Mouse (Mus musculus) kidney, embryonic 16.5 days (tissue): Measurements from ENCODE around the gene C1d. TPM values are rescaled to one million over a fixed set of nuclear protein-coding genes. Genes with fewer than 3 reads are reported as not detected.
"Not testable (repeated sequence)": the region's sequence is repeated elsewhere in the genome, so short reads cannot be mapped to it uniquely, and the experiment has no call there.

Source experiments
- ATAC-seq: fragments of 200-750 bp; cut with Nextera tagmentation; 2 replicates; pipeline ENCODE4 v1.8.0; 2017; ENCODE audit warnings: moderate TSS enrichment; ENCODE audit not compliant: low FRiP score, low TSS enrichment
- H3K27ac ChIP-seq: fragments of 300-500 bp; sonication (generic); 2 replicates; pipeline ENCODE4 v1.5.1; 2014; ENCODE audit warnings: low read length
- H3K27me3 ChIP-seq: fragments of 300-500 bp; sonication (generic); 2 replicates; pipeline ENCODE4 v1.6.1; 2014; ENCODE audit warnings: low read length, control low read depth, mixed read lengths; ENCODE audit not compliant: insufficient read depth
- H3K36me3 ChIP-seq: fragments of 300-500 bp; sonication (generic); 2 replicates; pipeline ENCODE4 v1.6.1; 2014; ENCODE audit warnings: low read length, control low read depth, mixed read lengths; ENCODE audit not compliant: insufficient read depth
- H3K4me1 ChIP-seq: fragments of 300-500 bp; sonication (generic); 2 replicates; pipeline ENCODE4 v1.6.1; 2014; ENCODE audit warnings: low read length, control low read depth, mixed read lengths; ENCODE audit not compliant: insufficient read depth
- H3K4me2 ChIP-seq: fragments of 300-500 bp; sonication (generic); replicated peaks from 2 replicates; pipeline ENCODE4 v1.6.1; 2014; ENCODE audit warnings: low read depth, low read length
- H3K4me3 ChIP-seq: fragments of 300-500 bp; sonication (generic); 2 replicates; pipeline ENCODE4 v1.5.1; 2014; ENCODE audit warnings: mild to moderate bottlenecking, low read length
- H3K9ac ChIP-seq: fragments of 300-500 bp; sonication (generic); replicated peaks from 2 replicates; pipeline ENCODE4 v1.6.1; 2014; ENCODE audit warnings: low read length
- H3K9me3 ChIP-seq: fragments of 300-500 bp; sonication (generic); 2 replicates; pipeline ENCODE4 v1.6.1; 2016; ENCODE audit warnings: low read length, control low read depth
- WGBS: fragments of 180-500 bp; shearing (Covaris S2); extraction: QIAGEN DNeasy Blood & Tissue Kit; methylation state at CpG from one replicate; pipeline ENCODE4 v1.1.7; 2014; 5-methylcytosine and 5-hydroxymethylcytosine counted together
- polyA plus RNA-seq: library from polyadenylated mRNA; unstranded; fragments of >200 nt; fragmentation: Nextera tagmentation; extraction: Ambion mirVana; gene quantifications from 2 replicates; pipeline ENCODE4 v1.2.1, GENCODE M21; 2015

C1d gene
- polyA plus RNA-seq: 90.2 and 98.0 TPM in 2 replicates

DNA sequence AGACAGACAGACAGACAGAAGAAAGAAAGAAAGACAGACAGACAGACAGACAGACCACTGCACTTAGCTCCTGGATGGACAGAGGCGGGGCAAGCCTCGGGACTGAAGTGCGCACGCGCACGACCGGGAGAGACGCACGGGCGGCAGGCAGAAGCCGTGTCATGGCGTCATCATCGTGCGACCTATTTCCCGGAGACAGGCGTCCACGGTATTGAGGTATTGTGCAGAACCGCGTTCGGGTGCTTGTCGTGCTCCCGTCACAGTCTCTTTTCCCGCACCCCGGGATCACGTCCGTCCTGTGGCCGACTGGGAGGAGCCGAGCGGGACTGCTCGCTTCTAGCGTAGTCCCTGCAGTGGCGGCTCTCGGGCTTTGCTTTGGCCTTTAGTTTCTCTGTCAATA lies at the start of gene C1d:
Gene C1d, plus strand, starts transcription at position 137 of the 400 bp plus-strand sequence.
- Histone ChIP-seq H3K4me2 (peak within 1 kb of the TSS; percentile 77), H3K36me3 (no peaks in the 10 kb centered on the region), H3K4me1 (peaks cover 10% of the 10 kb centered on the region; the same call in 1 of the 2 replicates), H3K27ac (peak within 1 kb of the TSS; percentile 76), H3K9ac (peak within 1 kb of the TSS; percentile 81), H3K9me3 (no peaks in the 10 kb centered on the region), H3K27me3 (no peaks in the 10 kb centered on the region), H3K4me3 (peak within 1 kb of the TSS; percentile 63)
- under 1% methylated on average over 33 of the region's 33 CpGs for WGBS
- peak; percentile 95 for ATAC-seq

DNA sequence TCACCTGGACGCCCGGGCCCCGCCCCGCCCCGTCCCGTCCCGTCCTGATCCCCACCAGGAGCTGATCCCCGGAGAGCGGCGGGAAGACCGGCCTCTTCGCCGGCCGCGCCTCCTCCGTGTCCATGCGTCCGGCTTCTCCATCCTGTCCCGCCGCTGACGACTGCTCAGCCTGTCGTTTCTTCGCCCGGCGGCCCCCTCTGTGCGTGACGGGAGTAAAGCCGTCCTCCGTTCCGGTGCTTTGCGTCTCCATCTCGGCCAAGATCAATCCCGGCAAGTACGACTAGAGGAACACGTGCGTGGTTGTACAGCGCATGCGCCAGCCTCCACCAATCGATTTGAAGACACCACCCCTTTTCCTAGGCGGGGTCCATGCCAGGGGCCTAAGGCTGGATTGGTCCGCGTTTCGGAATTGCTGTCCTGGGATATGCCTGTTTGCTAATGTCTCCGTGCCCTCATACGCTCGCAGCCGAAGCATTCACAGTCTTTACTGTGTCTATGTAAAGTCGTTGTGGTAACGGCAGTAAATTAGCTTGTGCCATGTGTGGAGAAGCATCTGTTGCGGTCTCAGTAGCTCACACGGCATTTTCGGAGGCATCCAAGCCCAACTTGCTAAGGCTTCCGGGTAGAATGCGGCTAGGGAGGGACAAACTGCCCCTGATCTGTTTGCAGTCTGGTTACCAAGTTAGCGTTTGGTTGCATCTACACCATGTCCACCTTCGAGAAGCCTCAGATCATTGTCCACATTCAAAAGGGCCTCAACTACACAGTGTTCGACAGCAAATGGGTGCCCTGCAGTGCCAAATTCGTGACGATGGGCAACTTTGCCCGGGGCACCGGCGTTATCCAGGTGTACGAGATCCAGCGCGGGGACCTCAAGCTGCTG lies 45.9 kb upstream of the C1d start, which contains the start of gene Pno1:
Gene Pno1, minus strand, starts transcription at position 311 of the 883 bp plus-strand sequence.
- Histone ChIP-seq H3K27ac (peak within 1 kb of the TSS; percentile 88), H3K4me3 (peak within 1 kb of the TSS; percentile 99), H3K4me1 (peaks cover 22% of the 10 kb centered on the region), H3K9ac (peak within 1 kb of the TSS; percentile 78), H3K36me3 (peaks cover 8% of the 10 kb centered on the region), H3K4me2 (peak within 1 kb of the TSS; percentile 71), H3K27me3 (no peaks in the 10 kb centered on the region), H3K9me3 (no peaks in the 10 kb centered on the region)
- peak; percentile 99 for ATAC-seq
- under 1% methylated on average over 65 of the region's 65 CpGs for WGBS

DNA sequence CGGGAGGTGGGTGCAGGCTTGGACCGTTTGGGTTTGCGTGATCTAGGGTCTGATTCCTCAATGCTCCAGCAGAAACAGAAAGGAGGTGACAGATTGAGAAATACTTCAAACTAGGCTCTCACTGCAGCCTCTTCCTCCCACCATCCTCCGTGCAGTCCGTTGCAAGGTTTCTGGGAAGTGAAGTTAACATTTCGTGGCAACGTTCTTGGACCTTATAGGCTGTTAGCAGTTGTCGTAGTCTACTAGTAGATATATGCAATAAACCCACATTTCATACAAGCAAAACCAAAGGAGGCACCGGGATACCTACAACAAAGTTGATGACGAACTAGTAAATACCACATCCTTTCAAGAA lies 45.3 kb upstream of the C1d start:
- peak overlapping the region; percentile 78 for H3K9ac ChIP-seq
- H3K4me2 ChIP-seq: peak overlapping the region; percentile 71
- 2% methylated on average over 10 of the region's 10 CpGs for WGBS
- H3K9me3 ChIP-seq: no peaks in the 10 kb centered on the region
- peaks cover 8% of the 10 kb centered on the region for H3K36me3 ChIP-seq
- peak overlapping the region; percentile 99 for H3K4me3 ChIP-seq
- H3K27ac ChIP-seq: peak overlapping the region; percentile 88
- no peak for ATAC-seq
- no peaks in the 10 kb centered on the region for H3K27me3 ChIP-seq
- peaks cover 22% of the 10 kb centered on the region for H3K4me1 ChIP-seq

DNA sequence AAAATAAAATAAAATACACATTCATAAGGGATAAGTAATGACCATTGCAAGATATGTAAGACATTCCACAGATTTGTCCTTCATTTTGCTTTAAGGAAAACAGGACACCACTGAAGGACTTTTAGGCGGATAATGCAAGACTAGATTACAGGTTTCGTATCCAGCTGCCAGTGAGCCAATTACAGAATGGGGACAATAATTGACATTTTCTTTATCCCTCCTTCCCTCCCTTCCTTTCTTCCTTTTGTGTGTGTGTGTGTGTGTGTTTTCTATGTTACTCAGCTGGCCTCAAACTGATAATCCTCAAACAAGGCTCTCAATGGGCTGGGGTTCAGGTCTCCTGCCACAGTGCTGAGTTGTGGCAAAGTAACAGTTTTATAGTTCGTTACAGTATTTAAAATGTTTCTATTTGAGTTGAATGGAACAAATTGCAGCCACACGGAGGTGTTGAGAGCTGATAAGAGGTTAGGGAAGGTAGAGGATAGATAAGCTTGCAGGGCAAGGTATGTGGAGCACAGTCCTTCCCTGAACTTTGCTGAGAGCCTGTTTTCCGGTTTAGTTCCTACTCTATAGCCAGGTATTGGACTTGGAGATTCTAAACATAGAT lies 44.4 kb upstream of the C1d start:
- no peak for ATAC-seq
- H3K36me3 ChIP-seq: peaks cover 5% of the 10 kb centered on the region; the same call in 1 of the 2 replicates

DNA sequence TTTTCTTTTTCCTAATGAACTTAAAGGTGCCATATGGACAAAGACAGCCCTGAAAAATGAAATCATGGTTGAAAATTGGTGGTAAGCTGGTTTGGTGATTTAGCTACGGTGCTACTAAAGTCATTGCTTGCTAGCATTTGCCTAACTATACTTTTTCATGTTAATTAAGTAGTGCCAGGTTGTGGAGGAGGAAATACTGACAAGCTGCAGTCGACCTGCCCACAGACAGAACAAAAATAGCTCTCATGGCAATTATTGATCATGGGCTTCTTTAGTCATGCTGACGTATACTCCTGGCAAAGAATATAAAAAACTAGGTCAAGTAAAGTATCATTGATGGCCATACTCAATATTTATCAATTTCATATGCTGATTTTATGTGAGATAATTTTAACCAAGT lies 41.9 kb upstream of the C1d start:
- Histone ChIP-seq H3K4me3 (no peak overlapping the region), H3K27me3 (no peaks in the 10 kb centered on the region), H3K4me1 (peaks cover 18% of the 10 kb centered on the region), H3K27ac (no peak overlapping the region), H3K9ac (no peak overlapping the region), H3K4me2 (no peak overlapping the region), H3K9me3 (no peaks in the 10 kb centered on the region), H3K36me3 (no peaks in the 10 kb centered on the region)
- no peak for ATAC-seq
- 83% methylated on average over 3 of the region's 3 CpGs for WGBS

More for the DNA sequence above, 44.4 kb upstream of the C1d start:
- Histone ChIP-seq H3K4me1 (peaks cover 22% of the 10 kb centered on the region), H3K9me3 (no peaks in the 10 kb centered on the region), H3K4me2 (peak overlapping the region; percentile 71), H3K4me3 (peak overlapping the region; percentile 99; the same call in 1 of the 2 replicates), H3K27me3 (no peaks in the 10 kb centered on the region), H3K9ac (no peak overlapping the region; the same call in 1 of the 2 replicates), H3K27ac (no peak overlapping the region)
- WGBS: 81% methylated on average over 5 of the region's 5 CpGs

DNA sequence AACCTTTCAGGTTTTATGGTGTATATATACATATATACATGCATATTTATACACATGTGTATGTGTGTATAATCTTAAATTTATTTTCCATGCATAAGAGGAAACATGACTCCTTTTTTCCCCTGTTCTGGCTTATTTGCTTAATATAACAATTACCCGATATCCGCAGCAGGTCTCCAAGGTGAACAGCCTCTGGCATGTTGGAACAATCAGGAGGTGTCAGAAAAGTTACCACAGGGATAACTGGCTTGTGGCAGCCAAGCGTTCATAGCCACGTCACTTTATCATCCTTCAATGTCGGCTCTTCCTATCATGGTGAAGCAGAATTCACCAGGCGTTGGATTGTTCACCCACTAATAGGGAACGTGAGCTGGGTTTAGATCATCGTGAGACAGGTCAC lies 36.3 kb upstream of the C1d start:
- no peak for ATAC-seq
- 97% methylated on average over 8 of the region's 8 CpGs for WGBS
- Histone ChIP-seq H3K27ac (no peak overlapping the region), H3K4me2 (no peak overlapping the region), H3K27me3 (no peaks in the 10 kb centered on the region), H3K36me3 (peaks cover 4% of the 10 kb centered on the region; the same call in 1 of the 2 replicates), H3K4me1 (no peaks in the 10 kb centered on the region), H3K9ac (no peak overlapping the region), H3K4me3 (no peak overlapping the region), H3K9me3 (no peaks in the 10 kb centered on the region)

DNA sequence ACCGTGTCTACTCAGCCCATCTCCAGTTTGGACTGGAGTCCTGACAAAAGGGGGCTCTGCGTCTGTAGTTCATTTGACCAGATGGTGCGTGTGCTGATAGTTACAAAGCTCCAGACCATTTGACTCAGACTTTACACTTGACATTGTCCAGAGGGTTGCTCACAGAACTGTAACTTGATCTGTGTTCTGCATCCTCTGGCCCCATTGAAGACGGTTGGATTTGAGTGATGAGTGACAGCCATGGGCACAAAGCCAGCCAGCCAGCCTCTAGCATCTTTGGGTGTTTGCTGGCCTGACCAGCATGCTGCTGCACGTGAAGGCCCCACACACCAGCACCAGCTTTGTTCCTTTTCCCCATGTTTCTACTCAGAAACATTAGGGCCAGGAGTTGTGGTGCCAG lies 24.6 kb upstream of the C1d start:
- H3K36me3 ChIP-seq: peaks cover 21% of the 10 kb centered on the region
- H3K4me2 ChIP-seq: no peak overlapping the region
- WGBS: 70% methylated on average over 5 of the region's 5 CpGs
- no peak overlapping the region for H3K27ac ChIP-seq
- no peaks in the 10 kb centered on the region for H3K27me3 ChIP-seq
- H3K9ac ChIP-seq: no peak overlapping the region
- no peak for ATAC-seq
- H3K9me3 ChIP-seq: no peaks in the 10 kb centered on the region
- H3K4me1 ChIP-seq: no peaks in the 10 kb centered on the region
- no peak overlapping the region for H3K4me3 ChIP-seq

DNA sequence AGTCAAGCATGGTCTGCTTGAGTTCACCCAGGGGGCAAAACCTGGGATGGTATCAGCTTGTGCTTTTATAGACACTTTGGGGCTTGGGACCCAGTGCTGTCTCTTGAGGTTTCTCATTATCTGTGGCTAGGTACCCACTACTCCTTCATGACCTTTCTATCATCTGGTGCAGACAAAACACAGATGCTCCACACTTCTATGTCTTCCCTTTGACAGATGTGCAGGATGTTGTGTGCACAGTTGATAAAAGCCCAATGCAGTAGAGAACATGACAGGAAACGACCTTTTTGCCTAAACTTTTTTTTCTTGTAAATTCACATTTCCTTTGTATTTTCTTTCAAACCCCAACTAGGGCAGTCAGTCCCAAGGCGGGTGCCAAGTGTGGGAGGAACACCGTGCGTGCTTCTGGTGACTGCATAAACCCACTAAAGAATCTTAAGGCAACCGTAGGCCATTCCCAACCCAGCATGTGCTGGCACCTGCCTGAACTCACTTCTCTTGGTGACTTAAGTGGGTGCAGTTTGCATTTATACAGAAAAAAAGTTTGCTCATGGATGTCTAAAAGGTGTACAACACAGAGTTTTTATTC lies 20.8 kb upstream of the C1d start:
- Histone ChIP-seq H3K36me3 (peaks cover 15% of the 10 kb centered on the region), H3K4me3 (no peak overlapping the region), H3K27me3 (no peaks in the 10 kb centered on the region), H3K9me3 (no peaks in the 10 kb centered on the region), H3K4me1 (no peaks in the 10 kb centered on the region), H3K27ac (no peak overlapping the region), H3K4me2 (no peak overlapping the region), H3K9ac (no peak overlapping the region)
- 75% methylated on average over 5 of the region's 5 CpGs for WGBS
- no peak for ATAC-seq

DNA sequence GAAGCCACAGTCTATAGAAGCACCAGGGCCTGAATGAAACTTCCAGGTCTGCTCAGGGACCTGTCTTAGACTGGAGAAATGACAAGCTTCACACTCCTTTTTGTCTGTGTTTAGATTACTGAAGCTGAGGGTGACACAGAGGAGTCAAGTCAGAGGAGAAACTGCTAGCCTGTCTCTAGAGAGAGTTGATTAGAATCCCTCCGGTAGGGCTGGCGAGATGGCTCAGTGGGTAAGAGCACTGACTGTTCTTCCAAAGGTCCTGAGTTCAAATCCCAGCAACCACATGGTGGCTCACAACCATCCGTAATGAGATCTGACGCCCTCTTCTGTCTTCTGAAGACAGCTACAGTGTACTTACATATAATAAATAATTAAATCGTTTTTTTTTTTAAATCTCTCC lies 18.8 kb upstream of the C1d start:
- not testable (repeated sequence) for H3K9me3 ChIP-seq, H3K4me1 ChIP-seq, H3K27ac ChIP-seq, H3K4me2 ChIP-seq, H3K4me3 ChIP-seq, H3K9ac ChIP-seq, ATAC-seq, H3K36me3 ChIP-seq, H3K27me3 ChIP-seq
- 90% methylated on average over 5 of the region's 5 CpGs for WGBS
